8 mouse cellular contexts compared by ENCODE assay signal in genomic region chr2:10373508-10374206, GRCm38 (mm10). TPM values are rescaled to one million over a fixed set of nuclear protein-coding genes. Genes with fewer than 3 reads are reported as not detected.
DNase-seq lines count a peak whose midpoint lies in the region; ATAC-seq and TF ChIP-seq lines count a peak whose summit lies in the region.

No protein-coding gene starts in this region.

- no peak overlapping the region for H3K27ac ChIP-seq in layer of hippocampus, adult 2 months
- no peak overlapping the region for H3K27ac ChIP-seq in forebrain, embryonic 15.5 days (replicated peaks)
- H3K27ac ChIP-seq in limb, embryonic 12.5 days: no peak overlapping the region
- no peak overlapping the region for H3K27ac ChIP-seq in neural tube, embryonic 13.5 days (replicated peaks)

- under 1% methylated on average over 30 of the region's 30 CpGs for WGBS in forebrain, embryonic 15.5 days
- under 1% methylated on average over 30 of the region's 30 CpGs for WGBS in limb, embryonic 12.5 days
- under 1% methylated on average over 30 of the region's 30 CpGs for WGBS in neural tube, embryonic 13.5 days

- peaks cover 52% of the 10 kb centered on the region for H3K27me3 ChIP-seq in forebrain, embryonic 15.5 days
- H3K27me3 ChIP-seq in limb, embryonic 12.5 days: peaks cover 69% of the 10 kb centered on the region
- H3K27me3 ChIP-seq in neural tube, embryonic 13.5 days: peaks cover 71% of the 10 kb centered on the region

- peak overlapping the region; percentile 53 for H3K9ac ChIP-seq in forebrain, embryonic 15.5 days (replicated peaks)
- H3K9ac ChIP-seq in limb, embryonic 12.5 days (replicated peaks): no peak overlapping the region
- peak overlapping the region; percentile 74 for H3K9ac ChIP-seq in neural tube, embryonic 13.5 days

- H3K4me2 ChIP-seq in forebrain, embryonic 15.5 days (replicated peaks): peak overlapping the region; percentile 95
- H3K4me2 ChIP-seq in limb, embryonic 12.5 days: peak overlapping the region; percentile 95
- H3K4me2 ChIP-seq in neural tube, embryonic 13.5 days: peak overlapping the region; percentile 75

- peaks cover 25% of the 10 kb centered on the region for H3K4me1 ChIP-seq in forebrain, embryonic 15.5 days
- H3K4me1 ChIP-seq in limb, embryonic 12.5 days (replicated peaks): peaks cover 15% of the 10 kb centered on the region
- H3K4me1 ChIP-seq in neural tube, embryonic 13.5 days (replicated peaks): peaks cover 31% of the 10 kb centered on the region

- H3K9me3 ChIP-seq in forebrain, embryonic 15.5 days: no peaks in the 10 kb centered on the region
- no peaks in the 10 kb centered on the region for H3K9me3 ChIP-seq in limb, embryonic 12.5 days
- H3K9me3 ChIP-seq in neural tube, embryonic 13.5 days: no peaks in the 10 kb centered on the region

- no peak for DNase-seq in layer of hippocampus, adult 2 months (ENCODE audit: low spot score in 2 of 2)
- no peak for DNase-seq in layer of hippocampus, adult 9-11 months
- DNase-seq in T-cell, adult 2 months (ENCODE audit: low spot score): peak; percentile 35
- DNase-seq in urinary bladder, postnatal 14 days (ENCODE audit: low spot score): no peak
- no peak for DNase-seq in adipocyte (ENCODE audit: low spot score)

- ATAC-seq in forebrain, embryonic 15.5 days (replicated peaks): 0 out of 2 replicates have a peak, but pooled peaks have one; percentile 21
- no peak for ATAC-seq in limb, embryonic 12.5 days (ENCODE audit: insufficient number of reproducible peaks, insufficient read depth, low FRiP score, low TSS enrichment, low read depth)
- peak; percentile 19; the same call in 1 of the 2 replicates for ATAC-seq in neural tube, embryonic 13.5 days (ENCODE audit: low read depth)

- no peak for TF ChIP-seq CTCF in layer of hippocampus, adult 2 months (conservative IDR thresholded peaks at IDR 0.05)

- peak overlapping the region; percentile 75 for H3K4me3 ChIP-seq in layer of hippocampus, adult 2 months
- peak overlapping the region; percentile 77 for H3K4me3 ChIP-seq in forebrain, embryonic 15.5 days
- H3K4me3 ChIP-seq in limb, embryonic 12.5 days (replicated peaks): peak overlapping the region; percentile 53
- H3K4me3 ChIP-seq in neural tube, embryonic 13.5 days: peak overlapping the region; percentile 58

- H3K36me3 ChIP-seq in forebrain, embryonic 15.5 days: no peaks in the 10 kb centered on the region
- no peaks in the 10 kb centered on the region for H3K36me3 ChIP-seq in limb, embryonic 12.5 days
- no peaks in the 10 kb centered on the region for H3K36me3 ChIP-seq in neural tube, embryonic 13.5 days

RNA-seq across cellular contexts. Expression of gene Sfmbt2, which starts 3.3 kb away (rescaled TPM):
- total RNA-seq in layer of hippocampus, adult 2 months (2021): 1 to 10 TPM; 3.6 to 4.3 TPM
- 2.1 and 2.4 TPM in 2 replicates for polyA plus RNA-seq in forebrain, embryonic 15.5 days (2015; fragmentation: Nextera tagmentation; extraction: Ambion mirVana)
- 2.7 and 3.0 TPM in 2 replicates for polyA plus RNA-seq in limb, embryonic 12.5 days (2016; fragmentation: Nextera tagmentation; extraction: Ambion mirVana)
- polyA plus RNA-seq in neural tube, embryonic 13.5 days (2015; fragmentation: Nextera tagmentation; extraction: Ambion mirVana): 3.1 and 3.3 TPM in 2 replicates
